ENCODE assay signal across 7 mouse cellular contexts in the genomic region with DNA sequence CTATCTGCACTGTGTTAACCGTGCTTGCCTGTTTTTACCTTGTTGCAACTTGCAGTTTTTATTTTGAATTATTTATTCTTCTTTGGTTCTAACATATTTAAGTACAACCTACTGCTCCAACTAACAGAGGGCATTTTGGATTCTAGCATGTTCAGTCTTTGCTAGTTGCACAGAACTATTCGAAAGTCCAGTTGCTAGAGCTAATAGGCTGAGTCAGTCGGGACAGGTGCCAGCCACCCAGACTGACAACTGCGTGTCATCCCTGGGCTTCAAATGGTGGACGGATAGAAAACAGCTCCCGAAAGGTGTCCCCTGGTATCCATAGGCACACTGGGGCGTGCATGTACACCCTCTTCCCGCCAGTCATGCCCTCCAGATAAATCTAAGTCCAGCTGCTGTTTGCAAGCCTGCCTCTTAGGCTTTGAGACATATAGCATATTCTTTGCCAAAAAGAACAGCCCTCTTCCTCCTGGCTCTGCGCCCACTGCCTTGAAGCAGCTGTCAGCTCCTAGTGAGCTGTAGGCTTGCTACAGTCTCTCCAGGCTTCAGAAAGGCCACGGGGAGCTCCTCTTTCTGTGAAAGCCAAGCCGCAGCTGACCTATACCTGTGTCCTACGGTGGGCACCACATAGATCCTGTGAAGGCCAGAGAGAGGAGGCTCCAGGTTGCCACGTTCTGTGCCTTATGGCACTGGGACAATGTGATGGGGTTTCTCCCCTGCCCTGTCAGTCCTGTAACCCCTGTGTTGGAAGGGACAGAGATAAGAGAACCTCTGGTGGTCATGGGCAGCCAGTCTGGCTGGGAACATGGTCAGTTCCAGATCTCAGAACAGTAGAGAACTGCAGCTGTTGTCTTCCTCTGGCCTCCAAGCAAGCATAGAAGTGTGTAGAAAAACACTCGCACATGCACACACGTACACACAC.
DNase-seq lines count a peak whose midpoint lies in the region; ATAC-seq lines count a peak whose summit lies in the region.

No protein-coding gene starts in this region.

- no peaks in the 10 kb centered on the region for H3K36me3 ChIP-seq in kidney, embryonic 15.5 days

- H3K27ac ChIP-seq in kidney, embryonic 15.5 days = no peak overlapping the region

- DNase-seq in kidney, postnatal 10 days = peak; percentile 87
- peak; percentile 63 for DNase-seq in brain, adult 2 months (ENCODE audit: low read depth, low spot score)
- DNase-seq in heart, postnatal 10 days = peak; percentile 67 to 74
- peak; percentile 56 to 58 for DNase-seq in left cerebral cortex, postnatal 36 days (ENCODE audit: low spot score in 2 of 2)
- DNase-seq in telencephalon, adult 2 months (ENCODE audit: low read depth, low spot score) = peak; percentile 36
- no peak for DNase-seq in c-Kit-positive CD71-positive TER-119-positive erythroid progenitor cells, embryonic 14.5 days (ENCODE audit: low spot score)

- intact Hi-C loops in heart, postnatal 10 days (cut with DNase I) = no loop called here
- intact Hi-C loops in left cerebral cortex, postnatal 36 days (cut with DNase I) = no loop called here

- H3K27me3 ChIP-seq in kidney, embryonic 15.5 days = no peaks in the 10 kb centered on the region

- H3K4me3 ChIP-seq in kidney, embryonic 15.5 days (replicated peaks) = no peak overlapping the region

- H3K9ac ChIP-seq in kidney, embryonic 15.5 days = no peak overlapping the region

- H3K4me2 ChIP-seq in kidney, embryonic 15.5 days = no peak overlapping the region

- no peaks in the 10 kb centered on the region for H3K9me3 ChIP-seq in kidney, embryonic 15.5 days (replicated peaks)

- peaks cover 5% of the 10 kb centered on the region; the same call in 1 of the 2 replicates for H3K4me1 ChIP-seq in kidney, embryonic 15.5 days

- WGBS in kidney, embryonic 15.5 days = 76% methylated on average over 15 of the region's 15 CpGs

- no peak for ATAC-seq in kidney, embryonic 15.5 days (replicated peaks; ENCODE audit: low FRiP score)
